Mouse (Mus musculus) testis, postnatal 10 days (tissue): Measurements from ENCODE around the gene Smim11.

Experiments
- DNase-seq: peaks from one replicate; pipeline ENCODE4 v3.0.0; 2021; ENCODE audit warnings: low spot score

Smim11 gene

DNA sequence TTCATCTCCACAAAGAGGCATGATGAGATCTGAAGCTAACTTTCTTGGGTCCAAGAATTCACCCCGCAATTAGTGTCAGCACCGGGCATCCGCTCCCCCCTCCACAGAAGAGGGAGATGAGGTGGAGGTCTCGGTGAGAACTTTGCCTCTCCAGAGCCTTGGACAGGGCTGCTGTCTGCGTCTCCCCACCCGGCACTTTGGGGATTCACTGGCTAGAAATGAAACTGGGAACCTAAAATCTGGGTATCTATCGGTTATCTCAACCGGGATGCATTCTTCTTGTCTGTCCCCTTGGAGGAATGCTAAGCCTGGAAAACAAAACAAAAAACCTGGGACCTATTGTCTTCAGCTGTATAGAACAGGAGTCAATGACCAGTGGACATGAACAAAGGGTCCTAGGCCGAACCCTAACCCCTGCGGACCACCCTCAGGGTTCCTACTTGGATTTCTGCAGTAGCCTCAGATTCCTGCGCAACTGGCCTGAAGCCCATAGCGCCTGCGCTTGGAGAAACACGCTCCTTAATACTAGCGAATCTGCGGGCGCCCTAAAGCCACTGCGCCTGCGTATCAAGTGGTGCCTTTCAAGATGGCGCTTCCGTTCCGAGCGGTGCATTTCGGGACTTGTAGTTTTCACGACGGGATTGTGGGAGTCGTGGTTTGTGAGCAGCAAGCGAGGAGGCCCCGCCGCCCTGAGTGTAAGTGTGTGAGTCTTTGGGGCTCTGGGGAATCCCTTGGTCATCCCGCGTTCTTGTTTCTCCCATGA lies at the start of gene Smim11:
Smim11 (plus strand) TSS at position 638 of the 763 bp plus-strand sequence.
- peak; percentile 94 for DNase-seq

DNA sequence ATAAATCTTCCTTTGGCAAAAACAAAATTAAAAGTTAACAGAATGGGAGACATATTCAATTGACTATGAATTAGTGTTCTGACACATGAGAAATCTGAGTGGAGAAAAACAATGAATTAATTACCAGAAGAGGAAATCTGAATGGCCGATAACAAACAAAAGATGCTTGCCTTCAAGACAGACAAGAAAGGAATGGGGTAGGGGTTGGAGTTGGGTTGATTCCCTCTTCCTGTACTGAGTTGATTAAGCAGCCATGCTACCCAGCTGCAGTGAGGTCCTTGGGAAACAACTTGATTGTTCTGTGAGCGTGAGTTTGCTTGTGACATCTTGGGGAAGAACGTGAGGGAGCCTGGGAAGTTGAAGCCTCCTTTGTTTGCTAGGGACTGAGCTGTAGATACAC lies 46.8 kb upstream of the Smim11 start:
- DNase-seq = no peak

DNA sequence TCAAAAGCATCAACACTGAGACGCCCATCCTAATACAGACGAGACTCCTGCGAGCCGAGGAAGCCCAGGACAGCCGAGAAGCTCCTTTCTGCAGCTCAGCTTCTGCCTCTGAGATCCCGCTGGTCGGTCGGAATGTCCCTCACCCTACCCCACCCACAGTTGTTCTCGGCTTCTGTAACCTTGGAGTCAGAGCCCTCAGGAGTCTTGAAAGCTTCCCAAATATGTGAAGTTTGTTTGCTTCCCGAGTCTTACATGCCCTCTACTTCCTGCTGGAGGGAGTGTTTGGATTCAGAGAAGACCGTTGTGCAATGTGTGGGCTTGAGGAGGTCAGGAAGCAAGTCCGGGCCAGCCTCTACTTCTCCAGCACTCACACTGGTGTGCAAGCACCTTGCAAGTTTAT lies 33.2 kb upstream of the Smim11 start:
- DNase-seq = no peak

DNA sequence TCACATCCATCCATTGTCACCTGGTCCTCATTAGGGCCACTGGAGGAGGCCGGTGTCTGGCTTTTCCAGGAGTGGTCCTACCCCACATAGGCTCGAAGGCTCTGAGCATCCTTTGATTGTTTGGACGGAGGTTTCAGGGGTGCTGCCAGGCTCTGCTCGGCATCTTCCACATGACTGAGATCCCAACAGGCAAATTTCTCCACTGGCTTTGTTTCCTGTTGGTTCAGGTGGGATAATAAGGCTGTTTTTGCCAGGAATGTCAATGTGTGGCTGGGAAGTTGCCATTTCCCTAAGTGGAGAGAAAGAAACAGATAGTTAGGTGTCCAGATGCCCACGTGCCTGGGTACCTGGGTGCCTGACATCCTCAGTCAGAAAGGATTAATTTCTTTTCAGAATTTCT lies 26.6 kb upstream of the Smim11 start:
- DNase-seq = no peak

DNA sequence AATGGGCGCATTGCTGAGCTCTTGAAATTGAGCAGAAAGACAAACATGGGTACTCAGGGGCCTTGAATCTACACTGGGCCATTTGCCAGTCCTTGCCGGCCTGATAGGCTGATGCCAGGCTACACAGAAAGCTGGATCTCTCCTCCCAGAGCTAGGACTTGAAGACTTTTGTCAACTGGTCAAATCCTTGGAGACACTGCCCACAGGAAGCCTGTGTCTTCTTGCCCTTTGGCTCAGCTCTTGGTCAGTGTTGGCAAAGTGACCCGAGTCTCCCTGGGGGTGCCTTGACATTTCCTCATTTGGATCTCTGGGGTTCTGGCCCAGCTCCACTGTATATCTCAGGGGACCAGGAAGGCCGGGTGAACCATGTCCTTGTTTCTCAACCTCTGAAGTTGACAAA lies 25.6 kb upstream of the Smim11 start:
- DNase-seq = no peak

DNA sequence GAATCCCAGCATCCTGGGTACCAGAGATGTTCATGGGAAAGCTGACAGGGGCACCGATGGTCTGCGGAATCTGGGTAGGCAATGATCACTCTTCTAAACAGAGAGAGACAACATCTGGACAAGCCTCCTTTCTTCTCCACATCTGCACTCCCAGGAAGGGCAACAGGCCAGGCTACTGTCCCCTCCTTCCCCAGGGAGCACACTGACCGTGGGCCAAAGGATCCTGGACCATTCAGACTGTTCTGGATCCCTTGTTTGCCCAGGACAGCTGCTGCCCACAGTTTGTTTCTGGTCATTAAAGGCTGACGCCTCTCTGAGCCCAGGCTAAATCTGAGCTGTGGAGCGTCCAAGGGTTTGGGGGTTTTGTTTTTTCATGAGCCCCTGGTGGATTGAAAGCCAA lies 18.4 kb upstream of the Smim11 start:
- DNase-seq = no peak

DNA sequence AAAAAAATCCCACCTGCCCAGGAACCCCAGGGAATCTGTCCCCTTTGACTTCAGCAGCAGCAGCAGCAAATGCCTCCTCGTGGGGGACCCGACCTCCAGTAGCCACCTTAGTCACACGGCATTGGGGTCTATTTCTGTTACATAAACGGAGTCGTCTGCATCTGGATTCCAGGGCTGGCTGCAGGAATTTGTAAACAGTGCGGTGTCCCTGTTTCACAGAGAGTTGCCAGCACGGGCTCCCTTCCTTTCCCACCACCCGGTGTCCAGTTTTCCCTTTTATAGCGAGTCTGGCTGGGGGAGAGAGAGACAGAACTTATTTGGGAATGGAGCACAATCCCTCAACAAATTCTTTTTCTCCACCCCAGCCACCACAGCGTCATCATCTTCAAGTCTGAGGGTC lies 16.0 kb upstream of the Smim11 start:
- no peak for DNase-seq

DNA sequence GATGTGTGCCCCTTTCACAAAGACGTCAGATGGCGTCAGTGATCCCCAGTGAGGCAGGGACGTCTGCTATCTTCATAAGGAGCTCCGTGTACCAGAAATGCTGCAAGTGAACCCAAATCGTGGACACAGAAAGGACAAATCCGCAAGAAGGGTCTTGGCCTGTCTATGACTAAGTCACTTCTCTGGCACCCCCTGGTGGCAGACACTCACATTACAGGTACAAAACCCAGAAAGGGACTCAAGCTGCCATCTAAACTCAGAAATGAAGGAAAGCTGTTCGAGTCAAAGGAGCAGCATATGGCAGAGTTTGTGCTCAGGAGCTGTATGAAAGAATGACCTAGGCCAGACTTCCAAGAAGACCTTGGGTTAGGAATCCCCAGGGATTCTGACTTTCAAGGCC lies 14.5 kb upstream of the Smim11 start:
- peak; percentile 96 for DNase-seq

DNA sequence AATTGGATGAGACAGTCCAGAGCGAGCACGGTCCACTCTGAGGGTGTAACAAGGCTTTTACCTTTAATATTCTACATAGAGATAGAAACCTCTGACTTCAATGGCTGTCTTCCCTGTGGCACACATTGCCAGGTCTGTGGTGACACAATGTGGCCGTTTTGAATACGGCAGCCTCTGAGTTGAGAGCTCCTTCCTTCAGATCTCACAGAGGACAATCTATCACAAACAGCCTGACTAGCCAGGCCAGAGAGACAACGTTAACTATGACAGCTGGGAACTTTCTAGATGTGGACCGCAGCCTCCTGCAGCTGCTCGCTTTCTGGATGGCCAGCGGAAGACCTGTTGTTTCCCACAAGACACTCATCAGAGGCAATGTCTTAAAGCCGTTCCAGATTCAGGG lies 12.3 kb upstream of the Smim11 start:
- no peak for DNase-seq

DNA sequence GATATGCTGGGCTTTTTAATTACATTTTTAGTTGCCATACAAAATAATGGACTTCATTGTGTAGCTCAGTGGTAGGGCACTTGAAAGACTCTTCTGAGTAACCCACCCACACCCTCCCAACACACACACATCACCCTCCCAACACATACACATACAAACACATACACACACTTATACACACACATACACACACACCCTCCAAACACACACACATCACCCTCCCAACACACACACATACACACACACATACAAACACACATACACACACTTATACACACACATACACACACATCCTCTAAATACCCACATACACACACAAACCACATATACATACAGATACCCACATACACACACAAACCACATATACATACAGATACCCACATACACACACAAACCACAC lies 11.0 kb upstream of the Smim11 start:
- DNase-seq = no peak

DNA sequence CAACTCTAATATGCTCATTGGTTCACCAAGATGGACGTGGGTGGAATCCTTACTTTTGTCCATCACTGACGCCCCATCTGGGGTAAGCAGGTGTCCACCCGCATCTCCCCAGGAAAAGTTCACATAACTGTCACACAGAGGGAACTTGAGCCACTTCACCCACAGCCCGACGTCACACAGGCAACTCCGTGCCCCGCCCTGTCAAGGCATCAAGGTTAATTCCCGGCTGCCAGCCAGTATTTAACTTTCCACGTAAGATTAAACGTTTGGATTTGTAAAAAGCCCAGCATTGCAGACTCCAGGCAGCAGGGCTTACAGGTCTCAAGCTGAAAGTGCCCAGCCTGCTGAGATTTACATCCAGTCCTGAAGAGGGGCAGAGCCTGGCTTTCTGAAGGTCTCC lies 9.0 kb upstream of the Smim11 start, which contains the start of gene Kcne2:
Kcne2 (plus strand) TSS at position 289 of the 400 bp plus-strand sequence.
- no peak for DNase-seq

DNA sequence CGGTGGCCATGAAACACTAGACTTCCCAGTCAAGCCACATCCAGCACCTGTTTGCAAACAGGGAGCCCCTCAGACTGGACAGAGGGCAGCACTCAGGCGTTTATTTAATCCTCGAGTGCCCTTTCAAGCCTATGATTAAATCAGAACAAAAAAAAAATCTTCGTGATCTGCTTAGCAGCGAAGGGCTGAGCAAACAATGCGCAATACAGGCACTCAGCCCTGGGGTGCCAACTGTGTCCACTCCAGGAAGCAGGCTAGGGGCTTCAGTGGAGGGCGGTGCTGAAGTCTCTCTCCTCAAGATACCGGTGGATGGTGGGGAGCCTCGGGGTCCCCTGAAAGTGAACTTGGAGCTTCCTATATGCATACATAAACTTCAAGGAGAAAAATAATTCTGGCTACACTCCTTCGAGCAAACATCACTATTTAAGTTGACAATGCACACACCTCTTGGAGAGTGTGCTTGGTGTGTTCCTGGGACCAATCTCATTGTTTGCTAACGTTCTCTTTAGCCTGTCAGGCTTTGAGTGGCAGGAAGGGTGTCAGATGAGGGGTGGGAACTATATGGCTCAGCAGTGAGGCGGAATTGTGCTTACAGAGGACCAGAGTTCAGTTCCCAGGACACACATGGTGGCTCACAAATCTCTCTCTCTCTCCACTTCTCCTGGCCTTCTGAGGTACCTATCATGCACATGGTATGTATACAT lies 6.7 kb upstream of the Smim11 start:
- no peak for DNase-seq

DNA sequence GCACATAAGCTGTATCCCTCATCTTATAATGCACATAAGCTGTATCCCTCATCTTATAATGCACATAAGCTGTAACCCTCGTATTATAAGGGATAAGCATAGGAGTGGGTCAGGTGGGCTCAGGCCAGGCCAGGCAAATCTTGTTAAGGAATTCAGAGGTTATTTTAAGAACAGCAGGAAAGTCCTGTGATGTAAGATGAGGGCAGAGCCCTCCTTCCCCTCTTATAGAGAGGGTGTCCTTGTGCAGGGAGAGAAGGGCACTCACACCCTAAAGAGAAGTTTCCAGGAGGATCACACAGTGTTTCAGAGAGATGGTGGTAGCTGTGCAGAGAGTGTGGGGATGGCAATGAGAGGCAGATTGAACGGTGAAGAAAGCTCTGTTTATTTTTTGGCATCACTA lies 5.8 kb upstream of the Smim11 start:
- no peak for DNase-seq

DNA sequence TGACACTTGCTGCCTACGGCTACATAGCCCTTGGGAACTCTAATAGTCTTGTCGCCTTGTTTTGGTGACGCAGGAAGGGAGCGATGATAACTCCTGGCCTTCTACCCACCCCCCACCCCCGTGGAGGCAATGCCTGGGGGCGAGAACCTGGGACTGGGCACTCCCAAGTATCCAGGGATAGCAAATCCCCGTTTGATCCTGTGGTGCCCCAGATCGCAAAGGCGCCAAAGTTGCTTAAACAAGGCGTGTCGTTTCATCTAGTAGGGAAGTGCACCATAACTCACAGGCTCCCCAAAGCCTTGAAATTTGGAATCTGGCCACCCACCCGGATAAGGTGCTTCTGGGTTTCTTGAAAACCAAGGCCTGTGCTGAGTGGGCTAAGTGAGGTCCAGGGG lies 323 bp downstream of the Smim11 start:
- DNase-seq = peak; percentile 52

DNA sequence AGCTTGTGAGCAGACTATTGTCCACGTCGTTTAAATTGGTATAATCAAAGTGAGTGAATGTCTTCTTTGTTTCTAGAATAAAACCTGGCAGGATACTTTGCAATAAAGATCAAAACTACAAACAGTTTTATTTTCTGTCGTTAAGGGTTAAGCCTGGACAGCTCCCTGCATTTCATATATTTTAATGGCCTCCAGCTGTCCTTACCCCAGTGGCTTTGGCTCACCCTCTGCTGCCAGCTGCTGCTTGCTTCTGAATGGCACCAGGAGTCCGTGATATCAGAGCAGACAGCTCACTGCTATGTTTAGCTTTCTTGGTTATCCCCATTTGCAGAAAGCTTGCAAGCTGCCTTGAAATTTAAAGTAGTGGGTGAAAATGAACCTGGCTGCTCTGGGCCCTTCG lies 903 bp downstream of the Smim11 start:
- no peak for DNase-seq

DNA sequence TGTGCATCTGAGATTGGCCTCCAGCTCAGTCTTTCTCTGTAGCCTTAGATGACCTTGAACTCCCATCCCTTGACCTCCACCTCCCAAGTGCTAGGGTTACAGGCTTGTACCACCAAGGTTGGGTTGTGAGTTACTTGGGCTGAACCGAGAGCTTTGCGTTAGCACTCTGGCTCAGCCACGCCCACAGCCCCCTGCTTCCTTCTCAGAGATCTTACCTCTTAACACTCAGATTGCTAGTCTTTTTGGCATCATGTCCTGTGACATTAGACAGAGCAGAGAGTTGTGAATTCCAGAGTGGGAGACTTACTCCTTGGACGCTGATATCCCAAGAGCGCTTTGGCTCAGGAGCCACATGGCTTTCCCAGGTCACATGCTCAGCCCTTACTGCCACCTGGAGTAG lies 1.4 kb downstream of the Smim11 start:
- no peak for DNase-seq

DNA sequence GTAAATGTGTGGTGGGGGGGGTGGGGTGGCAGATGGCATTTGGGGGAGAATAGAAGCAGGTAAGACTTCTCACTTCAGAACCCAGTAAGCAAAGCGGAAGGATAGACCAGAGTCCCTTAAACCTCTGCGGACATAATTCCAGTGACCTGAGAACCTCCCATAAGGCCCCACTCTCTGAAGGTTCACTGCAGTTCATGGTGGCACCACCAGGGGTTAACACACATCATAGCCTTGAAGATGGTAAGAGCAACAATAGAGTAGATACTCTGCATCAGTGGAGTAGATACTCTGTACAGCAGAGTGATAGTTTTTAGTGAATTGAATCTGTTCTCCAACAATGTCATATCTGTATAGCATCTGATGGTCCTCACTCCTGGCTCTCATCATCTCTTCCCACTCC lies 4.4 kb downstream of the Smim11 start:
- DNase-seq = no peak

DNA sequence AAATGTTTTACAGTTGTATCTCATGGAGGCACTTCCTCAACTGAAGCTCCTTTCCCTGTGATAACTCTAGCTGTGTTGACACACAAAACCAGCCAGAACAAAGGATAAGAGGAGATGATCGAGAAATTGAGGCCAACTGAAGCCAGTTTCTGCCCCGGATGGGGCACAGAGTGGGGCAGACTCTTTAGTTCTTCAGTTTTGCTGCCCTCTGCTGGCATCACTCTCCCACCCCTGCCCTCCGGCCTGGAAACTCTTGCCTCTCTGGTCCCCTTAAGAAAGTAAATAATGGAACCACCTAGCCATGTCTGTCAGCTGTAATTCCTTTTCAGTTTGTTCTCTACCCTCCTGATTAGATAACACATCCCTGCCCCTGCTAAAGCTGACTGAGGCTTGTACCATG lies 6.9 kb downstream of the Smim11 start:
- DNase-seq = no peak

DNA sequence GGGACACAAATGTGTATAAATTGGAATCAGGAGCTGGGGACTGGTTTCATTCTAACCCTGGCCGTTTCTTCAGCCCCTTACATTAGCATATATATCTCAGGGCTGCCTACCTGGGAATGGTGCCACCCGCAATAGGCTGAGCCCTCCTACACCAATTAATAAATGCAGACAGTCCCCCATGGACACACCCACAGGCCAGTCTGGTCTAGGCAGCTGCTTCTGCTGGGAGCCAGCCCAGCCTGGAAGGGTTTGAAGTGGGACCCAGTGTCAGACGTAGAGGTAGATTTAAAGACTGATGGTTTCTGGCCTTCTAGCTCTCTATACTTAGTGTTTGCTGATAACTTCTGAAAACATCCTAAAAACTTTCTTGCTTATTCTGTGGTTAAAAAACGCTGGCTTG lies 8.0 kb downstream of the Smim11 start:
- no peak for DNase-seq

DNA sequence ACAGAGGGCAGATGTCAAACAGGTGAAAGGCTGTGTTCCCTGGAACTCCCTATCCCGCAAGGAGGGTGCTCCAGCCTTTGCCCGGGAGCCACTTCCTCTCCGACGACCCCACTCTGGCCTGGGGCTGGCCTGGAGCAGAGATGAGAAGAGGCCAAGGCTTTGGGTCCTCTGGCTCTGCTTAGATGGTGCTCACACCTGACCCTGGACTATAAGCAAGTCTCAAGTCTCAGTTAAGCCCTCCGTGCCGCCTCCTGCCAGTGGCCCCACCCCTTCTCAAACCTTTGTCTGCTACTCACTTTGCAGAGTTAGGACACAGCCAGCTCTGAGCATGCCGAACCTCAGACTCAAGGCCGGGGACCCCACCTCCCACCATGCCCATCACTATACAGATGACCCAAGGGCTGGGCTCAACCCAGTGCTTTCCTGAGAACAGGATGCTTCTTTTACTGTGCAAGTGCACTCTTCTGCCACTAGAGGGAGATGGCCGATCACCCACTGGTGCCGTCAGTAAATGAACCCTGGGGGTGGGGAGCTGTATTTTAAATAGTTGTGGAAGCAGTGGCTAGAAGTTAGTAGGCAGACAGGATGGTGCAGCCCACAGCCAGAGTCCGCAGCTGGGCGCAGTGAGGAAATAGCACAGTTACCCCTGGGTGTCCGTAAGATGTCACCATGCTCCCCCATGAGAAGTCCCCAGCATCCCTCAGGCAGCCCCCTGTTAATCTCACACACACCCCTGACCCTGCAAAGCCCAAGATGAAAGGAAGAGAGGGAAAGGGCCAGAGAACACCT lies 13.1 kb downstream of the Smim11 start:
- peak; percentile 54 for DNase-seq

DNA sequence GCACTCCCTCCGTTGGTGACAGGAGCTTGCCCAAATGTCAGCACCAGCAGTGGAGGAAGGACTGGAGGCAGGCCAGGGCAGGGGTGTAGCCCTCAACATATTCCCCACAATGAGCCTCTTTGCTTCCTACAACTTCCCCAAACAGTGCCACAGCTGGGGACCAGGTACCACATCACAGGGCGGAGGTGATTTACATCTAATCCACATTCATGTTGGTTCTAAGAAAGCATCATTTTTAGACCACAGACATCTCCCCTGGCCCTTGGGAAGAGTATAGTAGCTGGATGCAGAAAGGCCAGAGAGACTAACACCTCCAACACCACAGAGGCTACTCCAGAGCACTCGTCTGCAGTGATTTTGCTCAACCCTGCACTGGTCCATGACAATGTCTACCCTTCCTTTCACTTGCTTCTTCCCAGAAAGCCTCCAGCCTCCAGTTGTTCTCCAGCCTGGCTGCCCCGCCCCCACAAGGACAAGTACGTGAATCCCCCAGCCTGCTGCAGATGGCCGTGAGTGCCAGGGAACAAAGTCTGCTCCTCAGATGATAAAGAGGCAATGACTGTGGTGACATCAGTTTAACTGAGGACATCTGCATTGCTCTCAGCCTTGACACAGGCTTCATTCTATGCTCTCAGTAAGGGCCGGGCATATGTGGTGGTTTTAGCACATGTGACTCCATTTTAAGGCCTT lies 15.1 kb downstream of the Smim11 start:
- DNase-seq = peak; percentile 69

DNA sequence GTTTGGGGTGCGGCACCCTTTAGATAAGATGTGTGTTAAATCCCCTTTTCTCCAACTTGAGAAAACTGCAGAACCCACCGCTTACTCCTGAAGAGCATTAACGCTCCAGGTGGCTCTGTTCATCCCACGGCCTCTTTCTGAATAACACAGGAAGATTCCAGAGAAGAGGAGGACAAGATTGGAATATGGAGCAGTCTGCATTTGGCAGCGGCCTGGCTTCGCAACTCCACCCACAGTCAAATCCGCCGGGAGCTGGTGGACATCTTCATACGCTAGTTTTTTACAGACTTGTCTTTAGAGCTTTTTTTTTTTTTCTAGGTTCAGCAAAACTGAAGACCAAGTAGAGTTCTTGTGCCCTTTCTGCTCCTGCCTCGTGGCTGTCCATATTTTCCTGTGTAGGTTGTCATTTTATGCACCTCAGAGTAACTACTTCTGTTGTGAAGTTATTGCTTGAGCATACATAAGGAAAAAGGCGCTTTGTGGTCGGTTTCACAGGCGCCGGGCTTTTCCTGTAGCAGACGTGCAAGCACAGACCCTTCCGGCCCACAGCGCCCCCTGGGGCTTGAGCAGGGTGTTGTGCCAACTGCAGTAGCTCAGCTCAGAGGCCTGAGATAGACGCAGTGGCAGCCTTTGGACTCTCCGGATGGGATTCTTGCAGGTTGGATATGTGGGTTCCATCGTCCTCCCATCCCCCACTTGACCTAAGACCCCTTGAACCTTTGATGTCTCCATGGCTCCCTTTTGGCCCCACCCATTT lies 18.4 kb downstream of the Smim11 start:
- peak; percentile 80 for DNase-seq
